Mouse (Mus musculus) adrenal gland, postnatal 10 days (tissue): ENCODE results near the gene H13. TPM values are rescaled to one million over a fixed set of nuclear protein-coding genes. Genes with fewer than 3 reads are reported as not detected.
"Not testable (repeated sequence)": the region's sequence is repeated elsewhere in the genome, so short reads cannot be mapped to it uniquely, and the experiment has no call there.

Source experiments
- DNase-seq: peaks from one replicate; pipeline ENCODE4 v3.0.0; 2021; ENCODE audit warnings: mixed read lengths
- total RNA-seq, 2 experiments: library from RNA; stranded (reverse); gene quantifications; 2 replicates each; pipeline ENCODE4 v1.2.3; 2021

H13 gene
- total RNA-seq, 2 experiments from 2014 or later = 105 to 125 TPM

- no peak for DNase-seq
Observed at GRCm38 (mm10) chr2:152661163-152661562, 8.1 kb upstream of the H13 start.

- not testable (repeated sequence) for DNase-seq
Observed at GRCm38 (mm10) chr2:152666191-152666590, 3.1 kb upstream of the H13 start.

- peak; percentile 48 for DNase-seq
Observed at GRCm38 (mm10) chr2:152669639-152670484, 601 bp downstream of the H13 start.

DNA sequence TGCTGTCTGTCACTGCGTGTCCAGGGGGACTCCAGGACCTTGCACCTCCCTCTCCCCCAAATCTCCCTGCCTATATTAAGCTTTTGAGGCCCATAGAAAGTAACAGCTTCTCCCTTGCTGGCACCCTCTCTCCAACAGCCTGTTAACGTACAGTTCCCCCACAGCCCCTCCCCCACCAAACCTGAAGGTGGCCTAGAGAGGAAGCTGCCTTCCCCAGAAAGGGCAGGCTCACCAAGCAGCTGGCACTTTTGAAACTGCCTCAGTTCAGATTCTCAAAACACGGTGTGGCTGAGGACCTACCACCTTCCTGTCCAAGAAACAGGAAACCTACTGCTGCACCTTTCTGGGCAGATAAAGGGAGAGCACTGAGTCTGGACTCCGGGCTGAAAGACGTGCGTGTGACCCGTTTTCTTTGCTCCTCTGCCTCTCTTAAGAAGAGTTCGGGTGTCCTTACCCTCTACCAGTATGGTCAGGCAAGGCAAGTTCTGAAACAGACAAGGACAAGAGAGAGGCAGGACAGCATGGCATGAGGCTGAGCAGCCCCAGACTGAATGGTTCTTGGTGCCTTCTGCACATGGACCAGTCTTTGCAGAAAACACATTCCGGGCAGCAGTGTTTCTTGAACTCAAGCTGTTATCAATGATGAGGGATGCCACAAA lies 1.9 kb downstream of the H13 start:
- no peak for DNase-seq

DNA sequence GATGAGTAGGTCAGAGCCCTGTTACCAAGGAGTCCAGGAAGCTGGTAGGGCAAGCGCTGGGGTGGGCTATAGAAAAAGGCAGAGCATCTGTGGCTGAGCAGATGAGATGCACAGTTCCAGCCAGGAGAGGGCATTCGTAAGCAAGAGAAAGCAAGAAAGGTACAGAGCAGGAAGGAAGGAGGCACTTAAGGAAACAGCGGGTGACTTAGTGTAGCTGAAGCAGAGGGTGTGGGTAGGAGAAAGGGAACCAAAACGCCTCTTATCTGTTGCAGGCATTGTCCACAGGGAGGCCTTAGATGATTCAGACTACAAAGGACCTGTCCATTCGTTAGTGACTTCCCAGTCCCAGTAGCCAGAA lies 2.4 kb downstream of the H13 start:
- DNase-seq = peak; percentile 53

- peak; percentile 61 for DNase-seq
Observed at GRCm38 (mm10) chr2:152672166-152672565, 2.9 kb downstream of the H13 start.

DNA sequence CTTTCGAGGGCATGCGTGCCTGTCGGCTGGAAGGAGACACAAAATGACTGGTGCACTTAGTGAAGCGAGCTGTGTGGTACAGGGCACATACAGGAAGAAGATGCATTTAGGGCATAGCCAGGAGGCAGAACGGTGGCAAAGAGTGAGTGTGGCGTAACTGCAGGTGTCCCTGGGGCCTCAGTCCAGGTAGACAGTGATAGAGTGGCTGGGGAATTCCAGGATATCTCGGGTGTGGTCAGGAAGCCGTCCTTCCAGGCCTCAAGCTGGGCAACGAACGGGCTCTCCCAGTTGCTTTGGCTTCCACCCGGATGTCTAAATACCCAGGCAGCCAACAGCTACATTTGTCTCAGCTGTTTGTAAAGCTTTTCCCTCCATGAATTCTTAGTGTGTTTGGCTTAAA lies 4.9 kb downstream of the H13 start:
- no peak for DNase-seq

GRCm38 (mm10) chr2:152675252-152675791 lies 6.1 kb downstream of the H13 start:
- DNase-seq = no peak

DNA sequence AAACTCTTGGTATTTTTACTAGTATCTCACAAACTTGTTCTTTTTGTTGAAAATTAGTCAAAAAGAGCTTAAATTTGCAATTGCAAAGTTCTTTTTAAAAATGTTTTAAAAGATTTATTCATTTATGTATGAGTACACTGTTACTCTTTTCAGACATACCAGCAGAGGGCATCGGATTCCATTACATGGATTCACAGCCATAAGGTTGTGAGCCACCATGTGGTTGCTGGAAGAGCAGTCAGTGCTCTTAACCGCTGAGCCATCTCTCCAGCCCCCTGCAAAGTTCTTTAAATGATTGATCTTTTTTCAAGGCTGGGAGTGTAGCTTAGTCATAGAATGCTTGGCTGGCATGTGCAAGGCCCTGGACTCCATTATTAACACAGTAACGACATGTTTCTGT lies 9.0 kb downstream of the H13 start:
- no peak for DNase-seq

DNA sequence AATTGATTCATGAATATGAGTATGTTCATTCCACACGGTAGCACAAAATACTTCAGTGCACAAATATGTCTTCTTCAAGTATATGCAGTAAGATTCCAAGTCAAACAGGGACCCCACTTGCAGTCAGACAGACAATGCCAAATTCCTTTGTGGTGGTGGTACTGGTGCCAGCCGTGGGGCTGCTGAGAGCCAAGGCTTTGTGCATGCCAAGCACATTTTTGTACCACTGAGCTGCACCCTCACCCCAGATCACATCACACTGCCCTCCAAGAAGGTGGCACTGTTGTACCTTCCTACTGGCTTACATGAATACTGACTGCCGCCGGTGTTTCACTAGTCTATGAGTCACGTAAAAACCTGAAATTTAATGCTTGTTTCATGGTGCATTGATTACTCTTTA lies 9.7 kb downstream of the H13 start:
- DNase-seq = no peak

DNA sequence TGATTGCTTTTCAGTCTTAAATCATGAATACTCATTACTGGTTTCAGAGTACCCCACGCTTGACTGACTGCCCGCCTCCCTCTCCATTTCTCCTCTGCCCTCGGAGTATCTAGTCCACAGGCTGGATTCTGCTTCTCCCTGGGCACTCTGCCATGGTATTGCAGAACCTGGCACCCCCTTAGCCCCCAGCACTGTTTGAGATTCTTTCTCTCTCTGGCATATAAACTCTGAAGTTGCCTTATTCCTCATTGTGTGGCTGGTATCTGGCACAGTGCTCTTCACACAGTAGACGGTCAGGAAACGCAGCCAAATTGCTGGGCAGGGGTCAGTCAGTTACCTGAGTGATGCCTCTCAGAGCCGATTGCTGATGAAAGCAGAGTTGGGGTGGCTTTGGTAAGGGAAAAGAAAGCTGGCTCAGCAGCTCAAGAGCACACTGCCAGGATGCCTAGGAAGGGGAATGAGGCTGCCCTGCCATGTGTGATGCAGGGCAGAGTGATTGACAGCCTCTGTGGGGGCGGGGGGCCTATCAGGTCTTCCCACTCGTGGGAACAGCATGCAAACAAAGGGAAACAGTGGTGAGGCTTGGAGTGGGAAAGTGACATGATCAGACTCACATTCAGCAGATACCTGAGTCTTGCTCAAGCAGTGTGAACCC lies 10.6 kb downstream of the H13 start:
- DNase-seq = no peak

- no peak for DNase-seq
Observed at GRCm38 (mm10) chr2:152683086-152683485, 13.8 kb downstream of the H13 start.

DNA sequence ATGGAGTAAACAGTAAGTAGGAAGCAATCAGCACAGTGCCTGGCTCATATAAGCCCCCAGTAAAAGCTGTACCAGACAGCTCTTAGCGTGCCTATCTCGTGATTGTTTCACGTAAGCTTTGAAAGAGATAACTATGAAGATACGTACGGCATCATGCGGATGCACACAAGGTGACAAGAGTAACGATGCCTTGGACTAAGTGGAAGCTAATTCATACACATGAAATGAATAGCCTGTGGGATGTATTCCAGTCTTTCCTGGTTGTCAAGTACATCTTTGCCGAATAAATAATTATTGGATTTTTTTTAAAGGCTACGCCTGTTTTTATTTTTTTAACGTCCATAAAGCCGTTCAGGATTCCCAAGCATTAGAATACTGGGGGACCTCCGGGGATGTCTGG lies 17.1 kb downstream of the H13 start:
- no peak for DNase-seq

- peak; percentile 94 for DNase-seq
Observed at GRCm38 (mm10) chr2:152686806-152687267, 17.6 kb downstream of the H13 start, which contains the start of gene Mcts2. Mcts2 (plus strand) TSS chr2:152687035.

DNA sequence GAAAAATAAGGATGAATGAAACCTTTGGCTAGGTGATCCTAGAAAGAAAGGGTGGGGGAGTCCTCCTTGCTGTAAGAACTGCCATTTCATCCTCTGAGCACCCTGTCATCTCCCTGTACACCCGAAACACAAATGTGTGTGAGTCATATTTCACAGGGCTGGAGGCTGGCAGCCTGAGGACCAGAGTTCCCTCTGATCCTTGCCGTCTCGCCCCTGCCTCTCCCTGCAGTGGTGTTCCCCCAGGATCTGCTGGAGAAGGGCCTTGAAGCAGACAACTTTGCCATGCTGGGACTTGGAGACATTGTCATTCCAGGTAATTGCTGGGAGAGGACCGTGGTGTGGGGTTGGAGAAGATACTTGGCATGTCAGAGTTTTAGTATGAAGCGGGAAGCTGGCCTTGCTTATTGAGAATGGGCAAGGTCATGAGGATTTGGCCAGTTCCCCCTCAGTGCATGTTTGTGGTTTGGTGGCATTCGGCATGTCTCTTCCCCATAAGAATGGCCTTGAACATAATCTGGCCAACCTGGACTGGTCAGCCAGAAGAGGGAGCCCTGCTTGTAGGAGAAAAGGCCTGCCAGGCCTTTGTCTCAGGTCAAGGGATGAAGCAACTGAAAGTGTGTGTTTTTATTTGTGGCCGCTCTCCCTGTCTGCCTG lies 22.4 kb downstream of the H13 start:
- DNase-seq = peak; percentile 68

- DNase-seq = peak; percentile 82
Observed at GRCm38 (mm10) chr2:152693233-152693632, 24.0 kb downstream of the H13 start.

- DNase-seq = no peak
Observed at GRCm38 (mm10) chr2:152693735-152694134, 24.5 kb downstream of the H13 start.

DNA sequence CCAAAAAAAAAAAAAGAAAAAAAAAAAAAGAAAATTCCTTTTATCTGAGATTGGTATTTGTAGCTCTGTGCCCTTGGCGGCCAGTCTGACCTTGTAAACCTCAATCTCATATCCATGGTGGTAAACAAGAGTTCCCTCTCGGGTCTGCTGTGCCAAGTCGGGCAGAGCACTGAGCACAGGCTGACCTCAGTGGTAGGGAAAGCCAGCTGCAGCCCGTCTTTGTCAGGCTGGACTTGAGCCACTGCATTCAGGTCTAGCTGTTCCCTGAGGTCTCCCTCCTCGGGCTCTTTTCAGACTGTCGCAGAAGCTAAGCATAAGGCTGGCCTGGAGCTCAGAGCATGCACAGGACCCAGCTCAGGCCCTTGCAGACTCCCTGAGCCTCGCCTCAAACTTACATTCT lies 25.4 kb downstream of the H13 start:
- DNase-seq = peak; percentile 83

- no peak for DNase-seq
Observed at GRCm38 (mm10) chr2:152696016-152696415, 26.8 kb downstream of the H13 start.

DNA sequence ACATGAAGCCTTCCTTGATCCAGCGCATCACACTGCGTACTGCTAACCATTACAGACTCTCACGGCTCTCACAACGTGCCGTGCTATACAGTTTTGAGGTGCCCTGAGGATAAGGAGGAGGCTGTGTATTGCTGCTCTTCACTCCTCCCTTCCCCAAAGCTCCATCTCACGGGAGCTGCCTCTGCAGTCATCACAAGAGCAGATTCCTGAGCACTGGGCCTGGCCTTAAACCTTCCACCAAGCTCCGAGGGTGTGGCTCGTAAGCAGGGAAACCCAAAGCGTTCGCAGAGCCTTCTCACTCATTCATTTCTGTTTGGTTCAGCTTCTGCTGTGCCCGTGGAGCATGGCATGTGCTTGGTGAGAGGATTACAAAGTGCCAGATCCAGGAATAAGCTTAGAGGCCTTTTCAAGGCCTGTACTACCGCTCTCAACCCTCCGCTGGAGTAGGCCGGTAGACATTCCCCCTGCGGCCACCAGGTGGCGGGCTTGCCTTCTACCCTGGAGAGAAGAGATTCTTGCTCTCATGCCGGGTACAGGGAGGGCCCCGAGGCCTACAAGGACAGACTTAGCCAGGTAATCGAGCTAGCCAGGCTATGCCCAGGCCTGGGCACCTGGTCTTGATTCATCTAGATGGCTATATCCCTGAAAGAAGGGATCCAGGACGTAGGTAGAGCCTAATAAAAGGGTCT lies 27.4 kb downstream of the H13 start:
- peak; percentile 97 for DNase-seq

DNA sequence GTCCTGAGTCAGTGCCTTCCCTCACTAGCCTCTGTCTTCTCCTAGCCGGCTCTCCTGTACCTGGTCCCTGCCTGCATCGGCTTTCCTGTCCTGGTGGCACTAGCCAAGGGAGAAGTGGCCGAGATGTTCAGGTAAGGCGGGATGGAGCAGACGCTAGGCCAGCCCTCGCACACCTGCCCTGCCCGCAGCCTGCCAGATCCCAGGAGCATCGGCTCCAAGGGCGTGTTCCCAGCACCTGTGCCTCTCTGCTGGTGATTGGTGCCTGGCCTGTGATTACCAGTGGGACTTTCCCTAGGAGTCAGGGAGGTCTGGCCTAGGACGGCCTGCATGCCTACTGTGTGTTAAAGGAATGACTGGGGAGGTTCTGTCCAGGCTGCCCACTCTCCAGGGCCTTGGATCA lies 30.9 kb downstream of the H13 start:
- no peak for DNase-seq

DNA sequence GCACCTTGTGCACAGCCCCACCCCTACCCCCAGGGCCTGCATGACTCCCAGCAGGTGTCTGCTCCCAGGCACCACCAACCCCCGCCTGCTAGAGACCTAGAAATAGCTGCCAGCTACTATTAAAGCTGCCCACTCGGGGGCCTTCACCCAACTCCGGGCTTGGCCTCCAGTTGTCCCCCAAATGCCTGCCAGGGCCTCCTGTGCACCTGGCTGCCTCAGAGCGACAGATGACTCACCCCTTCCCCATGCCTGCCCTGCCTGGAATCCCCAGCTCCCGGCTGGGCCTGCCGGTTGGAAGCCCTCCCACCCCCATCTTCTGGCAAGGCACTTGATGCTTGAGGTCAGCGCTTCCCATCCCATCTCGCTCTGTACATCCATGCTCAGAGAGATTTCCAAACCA lies 31.5 kb downstream of the H13 start:
- DNase-seq = no peak
